Mouse (Mus musculus) midbrain, embryonic 11.5 days (tissue): ENCODE data around the gene Fam173a. TPM values are rescaled to one million over a fixed set of nuclear protein-coding genes. Genes with fewer than 3 reads are reported as not detected.
A peak's percentile ranks its signal among the peaks of the same experiment; 100 is the strongest.

ENCODE experiments used
- ATAC-seq: fragments of 200-750 bp; cut with Nextera tagmentation; 2 replicates; pipeline ENCODE4 v1.8.0; 2017; ENCODE audit warnings: moderate TSS enrichment, moderate library complexity; ENCODE audit not compliant: low FRiP score
- DNase-seq: peaks from one replicate; pipeline ENCODE4 v3.0.0; 2015; ENCODE audit warnings: low spot score; ENCODE audit errors: missing footprints
- H3K27ac ChIP-seq: fragments of 300-500 bp; sonication (generic); 2 replicates; pipeline ENCODE4 v1.5.1; 2014; ENCODE audit warnings: low read depth, low read length
- H3K27me3 ChIP-seq: fragments of 300-500 bp; sonication (generic); 2 replicates; pipeline ENCODE4 v1.6.1; 2014; ENCODE audit warnings: mild to moderate bottlenecking, low read length, moderate library complexity, mixed read lengths; ENCODE audit not compliant: control insufficient read depth, insufficient read depth
- H3K36me3 ChIP-seq: fragments of 300-500 bp; sonication (generic); 2 replicates; pipeline ENCODE4 v1.6.1; 2014; ENCODE audit warnings: mild to moderate bottlenecking, low read length, moderate library complexity, mixed read lengths; ENCODE audit not compliant: control insufficient read depth, insufficient read depth
- H3K4me1 ChIP-seq: fragments of 300-500 bp; sonication (generic); 2 replicates; pipeline ENCODE4 v1.6.1; 2014; ENCODE audit warnings: low read length; ENCODE audit not compliant: control insufficient read depth, insufficient read depth
- H3K4me2 ChIP-seq: fragments of 300-500 bp; sonication (generic); 2 replicates; pipeline ENCODE4 v1.6.1; 2014; ENCODE audit warnings: mild to moderate bottlenecking, moderate library complexity
- H3K4me3 ChIP-seq: fragments of 300-500 bp; sonication (generic); 2 replicates; pipeline ENCODE4 v1.5.1; 2014; ENCODE audit warnings: low read depth, low read length
- H3K9ac ChIP-seq: fragments of 300-500 bp; sonication (generic); 2 replicates; pipeline ENCODE4 v1.6.1; 2014; ENCODE audit warnings: low read length
- H3K9me3 ChIP-seq: fragments of 300-500 bp; sonication (generic); 2 replicates; pipeline ENCODE4 v1.6.1; 2016; ENCODE audit warnings: low read length; ENCODE audit not compliant: control insufficient read depth
- WGBS: fragments of 180-500 bp; shearing (Covaris S2); extraction: QIAGEN DNeasy Blood & Tissue Kit; methylation state at CpG from one replicate; pipeline ENCODE4 v1.1.7; 2014; 5-methylcytosine and 5-hydroxymethylcytosine counted together
- polyA plus RNA-seq: library from polyadenylated mRNA; unstranded; fragments of >200 nt; fragmentation: Nextera tagmentation; extraction: Ambion mirVana; gene quantifications from 2 replicates; pipeline ENCODE4 v1.2.1, GENCODE M21; 2014

The Fam173a gene
- polyA plus RNA-seq, 1 experiment from 2014 or later, result 69.1 TPM

GRCm38 (mm10) chr17:25781339-25781738 lies 11.4 kb downstream of the Fam173a start:
- 84% methylated on average over 6 of the region's 6 CpGs for WGBS
- Histone ChIP-seq H3K36me3 (peaks cover 20% of the 10 kb centered on the region), H3K4me3 (no peak overlapping the region), H3K9me3 (no peaks in the 10 kb centered on the region), H3K27me3 (no peaks in the 10 kb centered on the region), H3K4me2 (no peak overlapping the region), H3K27ac (no peak overlapping the region), H3K9ac (no peak overlapping the region), H3K4me1 (peaks cover 18% of the 10 kb centered on the region)
- no peak for DNase-seq
- no peak for ATAC-seq

- H3K27ac ChIP-seq, result no peak overlapping the region
- no peaks in the 10 kb centered on the region for H3K27me3 ChIP-seq
- no peak overlapping the region for H3K9ac ChIP-seq
- peaks cover 4% of the 10 kb centered on the region; the same call in 1 of the 2 replicates for H3K4me1 ChIP-seq
- DNase-seq (no peak), ATAC-seq (no peak)
- WGBS, result 91% methylated on average over 5 of the region's 5 CpGs
- H3K4me2 ChIP-seq, result no peak overlapping the region
- H3K9me3 ChIP-seq, result no peaks in the 10 kb centered on the region
- H3K4me3 ChIP-seq, result no peak overlapping the region
- peaks cover 12% of the 10 kb centered on the region for H3K36me3 ChIP-seq
Observed at GRCm38 (mm10) chr17:25777948-25778347, 14.8 kb downstream of the Fam173a start.

DNA sequence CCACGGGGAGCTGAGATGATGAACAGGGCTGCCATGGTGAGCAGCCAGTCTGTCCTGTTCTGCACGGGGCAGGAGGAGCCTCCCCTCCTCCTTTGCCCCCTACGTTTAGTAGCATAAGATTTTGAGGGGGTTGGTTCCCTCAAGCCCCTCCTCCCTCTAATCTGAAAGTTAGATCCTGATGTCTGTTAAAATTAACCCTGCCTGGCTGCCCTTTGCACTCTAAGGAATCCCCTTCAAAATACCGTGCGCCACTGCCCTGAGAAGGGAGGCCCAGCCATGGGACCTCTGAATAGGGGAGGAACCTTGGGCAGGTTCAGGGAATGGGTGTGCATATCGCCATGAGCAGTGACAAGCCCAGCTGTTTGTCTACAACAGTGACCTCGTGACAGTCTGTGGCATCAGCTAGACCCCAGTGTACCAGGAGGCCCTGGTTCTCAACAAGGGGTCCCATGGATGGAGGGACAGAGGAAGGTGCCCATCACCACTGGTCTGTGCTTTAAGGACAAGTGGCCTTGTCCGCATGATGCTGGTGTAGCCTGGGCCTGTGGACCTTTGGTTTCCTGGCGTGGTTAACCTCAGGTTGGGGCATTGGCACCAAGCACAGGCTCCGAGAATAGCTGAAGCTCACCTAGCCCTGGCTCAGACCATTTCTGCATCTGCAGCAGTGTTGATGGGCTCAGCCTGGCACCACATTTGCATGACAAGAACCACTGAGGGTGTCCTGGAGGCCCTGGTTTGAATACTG lies 17.2 kb downstream of the Fam173a start:
- no peaks in the 10 kb centered on the region for H3K36me3 ChIP-seq
- no peak overlapping the region for H3K4me3 ChIP-seq
- DNase-seq (no peak), ATAC-seq (no peak)
- H3K9me3 ChIP-seq, result no peaks in the 10 kb centered on the region
- H3K27ac ChIP-seq, result no peak overlapping the region
- no peak overlapping the region for H3K4me2 ChIP-seq
- H3K9ac ChIP-seq, result no peak overlapping the region
- peaks cover 4% of the 10 kb centered on the region; the same call in 1 of the 2 replicates for H3K4me1 ChIP-seq
- H3K27me3 ChIP-seq, result no peaks in the 10 kb centered on the region
- 81% methylated on average over 10 of the region's 10 CpGs for WGBS

DNA sequence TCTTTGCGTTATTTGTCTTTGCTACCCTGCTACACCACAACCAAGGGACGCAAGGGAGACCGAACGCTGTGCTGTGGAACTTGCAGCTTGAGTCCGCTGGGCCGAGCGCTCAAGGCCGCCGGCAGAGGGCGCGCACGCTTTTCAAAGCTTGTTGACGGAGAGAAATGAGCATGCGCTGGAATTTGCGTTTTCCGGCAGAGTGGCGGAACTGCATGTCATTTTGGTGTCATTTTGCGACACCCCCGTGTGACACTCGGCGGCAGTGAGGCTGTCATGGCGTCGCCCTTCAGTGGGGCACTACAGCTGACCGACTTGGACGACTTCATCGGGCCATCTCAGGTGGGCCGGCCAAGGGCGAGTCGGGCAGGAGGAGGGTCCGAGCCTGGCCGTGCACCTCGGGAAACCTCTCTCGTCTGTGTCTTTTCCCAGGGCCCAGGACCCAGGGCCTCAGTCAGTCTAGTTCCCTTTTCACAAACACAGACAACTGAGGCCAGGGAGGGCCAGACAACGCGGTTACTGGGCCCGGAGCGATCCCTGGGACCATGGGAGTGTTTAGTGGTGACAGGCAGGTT lies 19.1 kb downstream of the Fam173a start, which contains the start of gene Narfl:
TSS of gene Narfl (plus strand) at position 228 of the 572 bp plus-strand sequence.
- Histone ChIP-seq H3K27me3 (no peaks in the 10 kb centered on the region), H3K9ac (peak within 1 kb of the TSS; percentile 76), H3K4me1 (peaks cover 4% of the 10 kb centered on the region; the same call in 1 of the 2 replicates), H3K36me3 (no peaks in the 10 kb centered on the region), H3K4me2 (peak within 1 kb of the TSS; percentile 70), H3K9me3 (no peaks in the 10 kb centered on the region), H3K27ac (no peak within 1 kb of the TSS), H3K4me3 (peak within 1 kb of the TSS; percentile 67)
- DNase-seq, result peak; percentile 100
- under 1% methylated on average over 37 of the region's 37 CpGs for WGBS
- peak; percentile 86 for ATAC-seq

DNA sequence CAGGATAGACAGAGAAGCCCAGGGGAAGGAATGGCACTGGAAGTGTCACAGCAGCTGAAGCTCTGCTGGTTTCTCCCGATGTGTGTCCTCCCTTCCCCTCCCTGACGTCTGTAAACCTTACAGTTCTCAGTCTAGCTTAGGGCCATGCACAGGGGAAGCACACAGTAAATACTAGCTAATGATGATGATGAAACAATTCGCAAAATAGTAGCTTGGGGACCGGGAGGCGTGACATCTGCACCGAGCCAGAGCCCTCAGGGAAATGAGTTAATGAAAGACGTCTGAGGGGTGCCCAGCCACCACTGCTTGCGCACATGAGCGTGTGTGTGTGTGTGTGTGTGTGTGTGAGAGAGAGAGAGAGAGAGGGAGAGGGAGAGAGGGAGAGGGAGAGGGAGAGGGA lies 23.4 kb downstream of the Fam173a start:
- ATAC-seq (no peak), DNase-seq (no peak)
- Histone ChIP-seq H3K4me3 (no peak overlapping the region), H3K4me2 (no peak overlapping the region), H3K27ac (no peak overlapping the region), H3K27me3 (0 out of 2 replicates have a peak, but pooled peaks cover 3% of the 10 kb centered on the region), H3K9me3 (no peaks in the 10 kb centered on the region), H3K4me1 (peaks cover 4% of the 10 kb centered on the region; the same call in 1 of the 2 replicates), H3K9ac (no peak overlapping the region), H3K36me3 (no peaks in the 10 kb centered on the region)
- 69% methylated on average over 9 of the region's 9 CpGs for WGBS

DNA sequence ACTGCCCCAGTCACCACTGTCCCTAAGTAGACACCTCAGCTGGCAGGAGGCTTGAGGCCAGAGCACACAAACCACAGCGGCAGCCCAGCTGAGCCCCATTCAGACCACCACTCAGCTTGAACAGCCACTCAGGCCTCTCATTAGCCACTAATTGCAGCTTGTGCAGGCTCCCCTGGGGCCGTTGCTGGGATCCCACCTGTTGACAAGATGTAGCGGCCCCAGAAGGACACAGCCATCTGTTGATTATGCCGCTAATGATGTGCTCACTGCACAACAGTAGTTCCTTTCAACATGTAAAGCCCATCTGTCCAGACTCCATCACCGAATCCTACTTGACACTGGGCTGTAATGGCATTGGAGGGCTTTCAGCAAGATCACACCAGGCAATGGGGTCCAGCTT lies 26.8 kb downstream of the Fam173a start:
- Histone ChIP-seq H3K36me3 (no peaks in the 10 kb centered on the region), H3K27ac (no peak overlapping the region), H3K27me3 (peaks cover 7% of the 10 kb centered on the region), H3K9ac (no peak overlapping the region), H3K4me2 (no peak overlapping the region), H3K4me1 (0 out of 2 replicates have a peak, but pooled peaks cover 5% of the 10 kb centered on the region), H3K9me3 (no peaks in the 10 kb centered on the region), H3K4me3 (no peak overlapping the region)
- no peak for ATAC-seq
- no peak for DNase-seq
- WGBS, result 62% methylated on average over 5 of the region's 5 CpGs

DNA sequence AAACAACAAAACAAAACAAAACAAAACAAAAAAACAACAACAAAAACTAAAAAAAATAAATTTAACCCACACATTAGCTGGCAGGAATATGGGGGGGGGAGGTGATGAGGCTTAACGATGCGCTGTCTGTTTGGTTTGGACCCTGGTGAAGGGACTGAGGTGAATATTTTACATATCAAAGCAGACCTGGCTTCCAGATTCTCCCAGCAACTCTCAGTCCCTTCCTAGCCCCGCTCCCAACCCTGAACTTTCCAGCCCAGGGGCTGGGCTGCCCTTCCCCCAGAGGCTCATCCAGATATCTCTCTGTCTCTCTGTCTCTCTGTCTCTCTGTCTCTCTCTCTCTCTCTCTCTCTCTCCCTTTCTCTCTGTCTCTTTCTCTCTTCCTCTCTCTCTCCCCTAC lies 30.1 kb downstream of the Fam173a start:
- no peaks in the 10 kb centered on the region for H3K9me3 ChIP-seq
- H3K27ac ChIP-seq, result no peak overlapping the region
- DNase-seq (no peak), ATAC-seq (no peak)
- 40% methylated on average over 3 of the region's 3 CpGs for WGBS
- H3K4me2 ChIP-seq, result no peak overlapping the region
- H3K9ac ChIP-seq, result no peak overlapping the region
- H3K27me3 ChIP-seq, result peaks cover 4% of the 10 kb centered on the region
- H3K4me3 ChIP-seq, result no peak overlapping the region
- H3K4me1 ChIP-seq, result 0 out of 2 replicates have a peak, but pooled peaks cover 5% of the 10 kb centered on the region
- no peaks in the 10 kb centered on the region for H3K36me3 ChIP-seq

DNA sequence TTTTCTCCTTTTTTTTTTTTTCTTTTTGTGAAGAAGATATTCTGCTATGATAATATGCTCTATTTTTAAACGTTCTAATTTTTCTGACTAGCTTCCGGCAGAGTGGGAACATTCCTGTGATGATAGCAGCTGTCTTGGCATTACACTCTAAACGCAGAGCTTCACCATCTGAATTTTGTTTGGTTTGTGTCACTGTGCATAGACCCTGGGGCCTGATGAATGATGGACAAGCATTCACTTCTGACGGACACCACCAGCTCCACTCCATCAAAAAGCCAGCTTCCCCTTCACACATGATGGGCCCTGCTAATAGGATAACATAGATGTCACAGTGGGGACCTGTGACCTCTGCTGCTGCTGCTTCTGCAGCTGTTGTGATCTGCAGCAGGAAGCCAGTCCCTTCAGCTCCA lies 31.1 kb downstream of the Fam173a start:
- H3K4me2 ChIP-seq, result no peak overlapping the region
- H3K9me3 ChIP-seq, result no peaks in the 10 kb centered on the region
- no peak overlapping the region for H3K9ac ChIP-seq
- no peak for ATAC-seq
- no peak overlapping the region for H3K4me3 ChIP-seq
- H3K36me3 ChIP-seq, result no peaks in the 10 kb centered on the region
- DNase-seq, result no peak
- H3K27me3 ChIP-seq, result peaks cover 4% of the 10 kb centered on the region
- no peak overlapping the region for H3K27ac ChIP-seq
- 0 out of 2 replicates have a peak, but pooled peaks cover 5% of the 10 kb centered on the region for H3K4me1 ChIP-seq
- WGBS, result 33% methylated on average over 4 of the region's 4 CpGs

DNA sequence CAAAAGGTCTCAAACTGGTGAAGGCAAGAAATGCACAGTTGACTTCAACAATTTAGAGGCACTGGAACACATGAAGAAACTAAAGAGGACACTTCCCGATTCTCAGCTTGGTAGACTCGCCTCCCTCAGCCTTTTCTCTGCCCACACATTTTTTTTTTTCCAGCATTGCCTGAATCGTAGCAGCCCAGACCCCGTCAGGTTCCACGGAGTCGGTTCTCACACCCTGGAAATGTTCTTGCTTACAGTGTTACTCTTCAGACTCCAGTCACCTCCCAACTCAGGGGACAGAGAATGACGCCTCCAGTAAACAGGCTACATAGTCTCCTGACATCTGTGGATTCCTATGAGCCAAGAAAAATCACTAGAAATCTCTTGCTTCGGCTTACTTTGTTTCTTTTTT lies 32.6 kb downstream of the Fam173a start:
- no peak for ATAC-seq
- H3K27me3 ChIP-seq, result peaks cover 4% of the 10 kb centered on the region
- H3K9me3 ChIP-seq, result no peaks in the 10 kb centered on the region
- 0 out of 2 replicates have a peak, but pooled peaks cover 5% of the 10 kb centered on the region for H3K4me1 ChIP-seq
- no peaks in the 10 kb centered on the region for H3K36me3 ChIP-seq
- H3K9ac ChIP-seq, result no peak overlapping the region
- H3K4me2 ChIP-seq, result no peak overlapping the region
- WGBS, result 86% methylated on average over 8 of the region's 8 CpGs
- H3K27ac ChIP-seq, result no peak overlapping the region
- DNase-seq, result no peak
- H3K4me3 ChIP-seq, result no peak overlapping the region
